Mouse (Mus musculus): ENCODE data around the gene Dsp.

- TF ChIP-seq CTCF (IDR thresholded peaks at IDR 0.05; ENCODE audit: low read depth, low read length) (no peak), POLR2A (IDR thresholded peaks at IDR 0.05; ENCODE audit: borderline replicate concordance, low read depth, low read length) (no peak)
These were observed 97.1 kb downstream of the Dsp start for GRCm38 (mm10) chr13:38248151-38248550.
